Mouse (Mus musculus) gonadal fat pad, adult 2 months (tissue): ENCODE results near the gene Cpa3. TPM values are rescaled to one million over a fixed set of nuclear protein-coding genes. Genes with fewer than 3 reads are reported as not detected.

Experiments
- DNase-seq: peaks from one replicate; pipeline ENCODE4 v3.0.0-alpha.2; 2012; ENCODE audit warnings: low read depth
- polyA plus RNA-seq: library from polyadenylated mRNA; depleted of rRNA; stranded (reverse); fragments of >200 nt; gene quantifications from 2 replicates; pipeline ENCODE4 v1.2.3, GENCODE M21; 2012; rRNA removed

Cpa3 gene
- polyA plus RNA-seq = 0.92 and 1.4 TPM in 2 replicates

- no peak for DNase-seq
Observed at GRCm38 (mm10) chr3:20242050-20242449, at the start of gene Cpa3. TSS of gene Cpa3 (minus strand) at chr3:20242181.

DNA sequence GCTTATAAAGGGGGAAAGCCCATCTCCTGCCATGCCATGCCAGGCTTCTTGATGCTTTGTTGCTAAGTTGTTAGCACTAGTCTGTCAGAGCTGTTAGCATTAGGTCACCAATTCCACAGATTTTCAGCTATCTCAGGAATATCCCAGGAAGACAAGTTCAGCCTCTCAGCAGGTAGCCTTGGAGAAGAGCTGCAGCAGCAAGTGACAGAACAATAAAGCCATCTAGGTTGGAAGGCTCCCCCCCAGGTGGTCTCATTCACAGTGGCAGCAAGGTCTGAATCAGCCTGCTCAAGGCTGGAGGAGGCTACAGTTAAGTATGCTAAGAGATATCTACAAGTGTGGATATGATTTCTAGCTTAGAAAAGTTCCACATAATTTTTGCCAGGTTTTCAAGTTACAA lies 49.4 kb upstream of the Cpa3 start:
- no peak for DNase-seq

DNA sequence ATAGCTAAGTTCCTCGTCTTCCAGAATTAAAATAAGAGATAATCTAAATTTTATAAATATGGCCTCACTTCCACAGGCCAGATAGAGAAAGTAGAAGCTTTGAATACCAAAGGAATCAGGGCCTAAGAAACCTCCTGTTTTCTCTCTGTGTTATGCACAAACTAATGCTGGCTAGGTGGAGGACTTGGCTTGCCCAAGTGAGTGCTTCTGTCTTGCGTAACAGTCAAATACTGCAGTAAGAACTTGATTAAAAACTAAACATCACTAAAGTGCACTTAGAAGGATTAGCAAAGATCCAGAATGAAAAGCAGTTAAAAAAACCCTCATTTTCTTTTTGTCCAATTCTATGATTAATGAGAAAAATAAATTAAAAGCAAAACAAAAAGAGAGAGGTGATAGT lies 46.8 kb upstream of the Cpa3 start:
- DNase-seq = no peak

DNA sequence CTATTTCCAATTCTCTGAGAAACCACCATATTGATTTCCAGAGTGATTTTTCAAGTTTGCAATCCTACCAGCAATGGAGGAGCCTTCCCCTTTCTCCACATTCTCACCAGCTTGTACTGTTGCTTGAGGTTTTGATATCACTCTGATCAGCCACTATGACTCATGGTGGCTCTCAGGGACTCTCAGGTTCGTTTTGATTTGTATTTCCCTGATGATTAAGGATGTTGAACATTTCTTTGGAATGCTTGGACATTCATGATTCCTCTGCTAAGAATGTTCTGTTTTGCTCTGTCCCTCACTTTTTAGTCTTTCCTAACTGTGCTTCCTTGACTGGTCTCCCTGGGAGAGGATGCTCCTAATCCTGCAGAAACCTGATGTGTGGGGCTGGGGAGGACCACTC lies 39.8 kb upstream of the Cpa3 start:
- DNase-seq = no peak

DNA sequence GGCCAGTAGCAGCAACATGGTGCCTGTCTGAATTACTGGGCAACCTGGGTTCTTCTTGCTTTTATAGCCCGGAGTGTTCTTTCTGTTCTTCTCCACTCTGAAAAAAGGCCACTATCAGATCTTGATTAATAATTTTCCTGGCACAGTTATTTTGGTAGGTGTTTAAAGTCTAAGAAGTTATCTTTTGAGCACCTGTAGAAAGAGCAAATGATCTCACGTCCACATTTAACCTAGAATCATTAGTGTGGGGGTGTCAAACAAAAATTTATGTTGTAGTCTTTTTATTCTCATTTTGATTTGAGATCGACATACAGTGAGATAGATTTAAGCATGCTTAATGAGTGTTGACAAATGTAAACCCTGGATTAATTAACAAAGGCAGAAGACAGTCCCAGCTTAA lies 33.7 kb upstream of the Cpa3 start, which contains the start of gene Cpb1:
Gene Cpb1, minus strand, starts transcription at position 101 of the 400 bp plus-strand sequence.
- no peak for DNase-seq

DNA sequence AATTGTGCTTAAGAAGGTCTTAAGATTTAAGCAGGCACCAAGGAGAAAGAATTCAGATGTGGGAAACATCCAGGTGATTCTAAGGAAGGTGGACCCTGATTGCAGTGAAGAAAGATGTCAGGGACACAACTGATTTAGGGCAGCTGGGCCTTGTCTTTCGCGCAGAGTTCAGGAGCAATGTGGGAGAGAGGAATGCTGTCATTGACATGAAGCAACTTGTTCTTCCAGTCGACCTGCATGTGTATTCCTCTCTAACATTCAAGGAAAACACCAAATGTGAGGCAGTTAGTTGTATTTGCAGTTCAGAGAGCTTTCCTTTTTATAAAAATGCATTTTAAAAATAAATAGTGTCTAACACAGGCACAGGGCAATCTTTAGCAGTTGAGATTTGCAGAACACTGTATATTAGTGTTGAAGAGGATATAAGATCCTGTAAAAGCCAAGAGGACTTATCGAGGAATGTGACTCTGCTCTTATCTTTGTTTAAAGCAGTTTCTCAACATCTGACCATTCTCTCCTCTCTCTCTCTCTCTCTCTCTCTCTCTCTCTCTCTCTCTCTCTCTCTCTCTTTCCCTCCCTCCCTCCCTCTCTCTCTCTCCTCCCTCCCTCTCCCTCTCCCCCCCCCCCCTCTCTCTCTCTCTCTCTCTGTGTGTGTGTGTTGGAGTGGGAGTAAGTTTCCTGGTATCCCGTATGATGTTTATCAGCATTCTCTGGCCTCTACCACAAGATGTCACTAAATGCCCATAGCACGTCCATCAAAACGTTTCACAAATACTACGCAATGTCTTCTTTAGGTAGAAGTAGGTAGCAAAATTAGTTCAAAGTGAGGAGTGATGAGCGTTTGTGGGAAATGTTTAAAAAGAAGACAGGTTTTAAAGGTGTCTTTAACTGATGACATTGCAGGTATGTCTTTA lies 12.8 kb upstream of the Cpa3 start:
- no peak for DNase-seq

DNA sequence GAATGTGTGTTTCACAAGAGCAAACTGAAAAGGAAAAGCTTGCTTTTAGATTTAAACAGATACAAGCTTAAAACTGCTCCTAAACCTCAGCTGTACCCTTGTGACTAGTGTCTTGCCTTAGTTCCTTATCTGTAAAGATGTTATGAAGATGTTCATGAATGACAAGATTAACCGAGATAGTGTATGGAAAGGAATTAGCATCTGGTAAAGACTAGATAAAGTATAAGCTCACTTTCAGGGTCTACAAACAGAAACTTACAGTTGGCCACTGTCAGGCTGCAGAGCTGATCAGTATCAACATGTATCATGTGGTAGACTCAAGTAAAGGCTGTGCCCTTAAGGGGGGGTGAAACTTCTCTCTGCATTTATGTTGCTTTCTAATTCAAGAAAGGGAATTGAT lies 1.9 kb upstream of the Cpa3 start:
- DNase-seq = no peak

- DNase-seq = no peak
Observed at GRCm38 (mm10) chr3:20239741-20240140, 2.2 kb downstream of the Cpa3 start.

GRCm38 (mm10) chr3:20236965-20237364 lies 5.0 kb downstream of the Cpa3 start:
- no peak for DNase-seq

DNA sequence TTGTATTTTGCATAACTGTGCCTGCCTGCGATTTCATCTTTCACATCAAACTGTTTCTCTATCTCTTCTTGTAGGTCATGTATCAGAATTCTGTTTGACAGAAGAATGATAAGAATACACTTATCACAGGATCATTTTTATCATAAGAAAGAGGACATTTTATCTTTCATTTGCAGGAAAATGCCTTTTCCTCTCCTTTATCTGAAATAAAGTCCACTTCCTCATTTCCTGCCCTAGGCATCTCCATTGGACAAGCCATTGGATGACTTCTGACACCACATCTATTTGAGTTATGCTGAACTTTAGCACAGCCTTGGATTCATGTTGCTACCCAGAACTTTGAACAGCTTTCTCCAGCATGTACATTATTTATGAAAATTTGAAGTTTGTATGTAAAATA lies 13.0 kb downstream of the Cpa3 start:
- DNase-seq = no peak

DNA sequence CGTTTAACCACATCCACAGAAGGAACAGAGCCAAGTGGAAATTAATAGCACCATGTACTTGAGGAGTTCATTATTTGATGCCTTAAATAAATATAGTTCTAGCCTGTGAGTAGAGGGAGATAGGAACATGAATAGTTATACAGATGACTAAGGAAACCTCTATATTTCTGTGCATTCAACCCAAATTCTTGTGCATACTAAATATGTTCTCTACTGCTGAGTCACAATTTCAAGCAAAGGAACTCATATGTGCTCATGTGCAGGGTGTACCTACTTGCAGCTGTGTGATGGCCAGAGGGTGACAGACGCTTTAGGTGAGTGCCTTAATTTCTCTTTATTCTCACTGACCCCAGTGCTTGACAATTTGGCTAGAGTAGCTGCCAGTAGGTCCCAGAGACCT lies 16.6 kb downstream of the Cpa3 start:
- no peak for DNase-seq

DNA sequence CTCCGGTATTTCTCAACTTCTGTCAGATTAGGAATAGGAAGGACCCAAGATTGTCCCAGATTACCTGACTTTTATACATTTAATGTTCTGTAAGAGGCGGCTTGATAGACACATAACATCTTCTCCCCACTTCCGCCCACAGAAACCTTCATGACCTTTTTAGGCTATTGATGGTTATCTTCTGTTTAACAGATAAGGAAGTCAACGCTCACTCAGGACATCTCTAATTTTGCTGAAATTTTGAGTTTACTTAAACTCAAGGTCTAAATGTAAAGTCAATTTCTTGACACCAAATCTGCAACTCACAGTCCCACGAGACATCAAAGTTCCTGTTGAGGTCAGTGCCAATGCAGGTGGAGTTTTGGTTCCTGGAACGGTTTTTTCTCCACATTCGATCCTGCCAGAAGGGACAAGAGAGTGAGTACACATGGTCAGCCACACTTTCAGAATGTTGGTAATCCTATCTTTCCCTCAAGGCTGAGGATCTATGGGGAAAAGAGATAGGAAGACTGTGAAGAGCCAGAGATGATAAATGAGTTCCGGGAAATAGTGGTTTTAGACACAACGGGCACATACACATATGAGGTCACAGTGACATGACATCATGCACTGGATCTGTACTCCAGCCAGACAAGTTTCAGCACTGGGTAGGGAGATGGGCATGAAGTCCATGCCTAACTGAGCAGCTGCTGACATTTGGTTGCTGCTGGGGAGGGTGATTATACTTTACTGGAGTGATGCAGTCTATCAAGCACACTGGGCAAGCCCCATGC lies 18.9 kb downstream of the Cpa3 start:
- no peak for DNase-seq

- DNase-seq = no peak
Observed at GRCm38 (mm10) chr3:20222136-20222535, 19.8 kb downstream of the Cpa3 start.

DNA sequence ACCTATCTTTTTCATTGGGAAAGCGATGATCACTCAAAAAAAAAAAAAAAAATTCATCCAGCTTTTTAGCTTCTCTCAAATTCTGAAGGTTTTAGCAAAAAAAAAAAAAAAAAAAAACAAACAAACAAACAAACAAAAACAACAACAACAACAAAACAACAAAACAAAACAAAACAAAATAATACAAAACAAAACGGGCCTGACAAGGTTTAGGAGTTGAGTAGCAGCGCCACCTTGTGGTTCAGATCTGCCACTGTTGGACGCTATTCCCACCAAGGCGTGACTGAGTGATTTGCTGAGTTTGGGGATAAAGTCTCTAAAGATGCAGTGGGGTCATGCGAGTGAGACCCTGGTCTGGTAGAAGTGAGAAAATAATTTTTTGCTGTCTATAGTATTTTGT lies 43.1 kb downstream of the Cpa3 start:
- no peak for DNase-seq

- peak; percentile 44 for DNase-seq
Observed at GRCm38 (mm10) chr3:20197878-20198277, 44.1 kb downstream of the Cpa3 start.

DNA sequence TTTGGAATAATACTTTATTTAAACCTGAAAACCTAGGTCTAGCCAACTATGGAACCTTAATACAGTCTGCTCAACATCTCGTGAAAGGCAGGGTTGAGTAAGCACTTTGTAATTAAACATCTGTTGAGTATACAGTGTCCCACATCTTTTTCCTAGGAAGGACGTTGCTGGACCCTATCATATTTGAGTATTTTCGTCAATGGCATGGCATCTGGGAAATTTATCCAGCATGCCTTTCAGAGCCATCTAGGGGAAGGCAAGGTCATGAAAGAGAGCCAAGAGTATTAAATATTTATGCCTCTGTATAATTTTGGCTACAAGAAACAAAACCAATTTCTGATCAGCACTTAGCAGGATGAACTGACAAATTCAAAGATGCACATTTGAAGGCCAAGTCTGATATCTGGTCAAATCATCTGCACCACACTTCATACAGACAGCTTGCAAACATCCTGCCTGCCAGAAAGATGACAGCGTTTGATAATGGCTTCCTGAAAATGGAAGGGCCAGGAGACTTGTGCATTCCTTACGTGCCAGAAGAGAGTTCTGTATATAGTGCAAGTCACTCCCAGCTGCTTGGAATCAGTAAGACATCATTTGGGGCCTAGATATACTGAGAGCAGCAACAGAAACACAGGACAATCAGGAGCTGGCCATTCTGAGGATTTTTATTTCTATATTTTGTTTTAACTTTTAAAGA lies 52.9 kb downstream of the Cpa3 start:
- no peak for DNase-seq

GRCm38 (mm10) chr3:20172394-20172793 lies 69.6 kb downstream of the Cpa3 start:
- DNase-seq = no peak

DNA sequence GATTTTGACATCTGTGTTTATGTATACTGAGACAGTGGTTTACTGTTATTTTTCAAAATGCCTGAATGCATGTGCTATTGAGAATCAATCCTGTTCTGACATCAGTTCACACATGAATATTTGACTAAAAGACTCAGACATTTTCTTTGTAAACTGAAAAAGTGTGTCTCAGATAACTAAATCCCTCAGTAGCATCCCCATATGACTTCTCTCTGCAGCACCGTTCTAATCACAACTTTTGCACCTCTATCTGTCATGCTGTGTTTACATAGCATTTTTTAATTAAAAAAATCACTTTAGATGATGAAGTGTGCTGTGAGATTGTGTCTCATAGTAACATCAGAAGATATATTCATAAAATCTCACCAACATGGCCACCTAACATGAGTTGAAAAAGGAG lies 74.5 kb downstream of the Cpa3 start:
- no peak for DNase-seq
